Mouse (Mus musculus) liver, embryonic 16.5 days (tissue): Measurements from ENCODE around the gene Cd46. TPM values are rescaled to one million over a fixed set of nuclear protein-coding genes. Genes with fewer than 3 reads are reported as not detected.

ENCODE experiments used
- ATAC-seq: fragments of 200-750 bp; cut with Nextera tagmentation; 2 replicates; pipeline ENCODE4 v1.8.0; 2017; ENCODE audit warnings: low read depth, mild to moderate bottlenecking, moderate number of reproducible peaks, moderate library complexity
- H3K27ac ChIP-seq: fragments of 300-500 bp; sonication (generic); 2 replicates; pipeline ENCODE4 v1.5.1; 2014; ENCODE audit warnings: mild to moderate bottlenecking, low read length
- H3K27me3 ChIP-seq: fragments of 300-500 bp; sonication (generic); 2 replicates; pipeline ENCODE4 v1.6.1; 2014; ENCODE audit warnings: low read depth, low read length, mixed read lengths; ENCODE audit not compliant: control insufficient read depth, insufficient read depth
- H3K36me3 ChIP-seq: fragments of 300-500 bp; sonication (generic); 2 replicates; pipeline ENCODE4 v1.6.1; 2014; ENCODE audit warnings: mild to moderate bottlenecking; ENCODE audit not compliant: control insufficient read depth, insufficient read depth
- H3K4me1 ChIP-seq: fragments of 300-500 bp; sonication (generic); 2 replicates; pipeline ENCODE4 v1.6.1; 2014; ENCODE audit warnings: low read depth, low read length, mixed read lengths; ENCODE audit not compliant: control insufficient read depth
- H3K4me2 ChIP-seq: fragments of 300-500 bp; sonication (generic); 2 replicates; pipeline ENCODE4 v1.6.1; 2014; ENCODE audit warnings: low read depth, low read length, mixed read lengths
- H3K4me3 ChIP-seq: fragments of 300-500 bp; sonication (generic); 2 replicates; pipeline ENCODE4 v1.5.1; 2014; ENCODE audit warnings: low read depth, mild to moderate bottlenecking, low read length
- H3K9ac ChIP-seq: fragments of 300-500 bp; sonication (generic); 2 replicates; pipeline ENCODE4 v1.6.1; 2014; ENCODE audit warnings: low read depth, low read length
- H3K9me3 ChIP-seq: fragments of 300-500 bp; sonication (generic); replicated peaks from 2 replicates; pipeline ENCODE4 v1.6.1; 2016; ENCODE audit warnings: low read length; ENCODE audit not compliant: control insufficient read depth
- WGBS: fragments of 180-500 bp; shearing (Covaris S2); extraction: QIAGEN DNeasy Blood & Tissue Kit; methylation state at CpG from one replicate; pipeline ENCODE4 v1.1.7; 2014; ENCODE audit not compliant: insufficient replicate concordance; 5-methylcytosine and 5-hydroxymethylcytosine counted together
- polyA plus RNA-seq: library from polyadenylated mRNA; unstranded; fragments of >200 nt; fragmentation: Nextera tagmentation; extraction: Ambion mirVana; gene quantifications from 2 replicates; pipeline ENCODE4 v1.2.1, GENCODE M21; 2015

Gene Cd46
- polyA plus RNA-seq, 1 experiment from 2014 or later: 0.72 TPM

DNA sequence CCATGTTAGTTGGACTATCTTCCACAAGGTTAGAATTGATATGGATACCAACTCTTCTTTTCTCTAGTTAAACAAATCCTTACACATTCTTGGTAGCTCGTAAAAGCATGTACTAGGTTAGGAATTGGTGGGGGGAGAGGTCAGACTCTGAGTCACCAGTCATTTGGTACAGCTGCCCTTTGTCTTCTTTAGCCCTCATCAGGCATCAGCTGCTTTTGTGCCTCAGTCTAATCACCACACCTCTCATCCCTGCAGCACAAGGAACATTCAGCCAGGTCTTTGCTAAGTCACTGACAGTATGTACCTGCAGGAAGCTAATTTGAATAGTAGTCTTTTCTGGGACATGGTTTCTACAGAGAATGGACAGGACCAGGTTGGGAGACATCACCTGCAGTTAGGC is 64.5 kb downstream of the Cd46 start:
- H3K4me1 ChIP-seq: no peaks in the 10 kb centered on the region
- H3K9ac ChIP-seq: no peak overlapping the region
- H3K27me3 ChIP-seq: no peaks in the 10 kb centered on the region
- no peak overlapping the region for H3K4me2 ChIP-seq
- H3K4me3 ChIP-seq: no peak overlapping the region
- WGBS: 47% methylated on average over 1 of the region's 1 CpGs
- ATAC-seq: no peak
- H3K27ac ChIP-seq: no peak overlapping the region
- H3K36me3 ChIP-seq: no peaks in the 10 kb centered on the region
- H3K9me3 ChIP-seq: no peaks in the 10 kb centered on the region

DNA sequence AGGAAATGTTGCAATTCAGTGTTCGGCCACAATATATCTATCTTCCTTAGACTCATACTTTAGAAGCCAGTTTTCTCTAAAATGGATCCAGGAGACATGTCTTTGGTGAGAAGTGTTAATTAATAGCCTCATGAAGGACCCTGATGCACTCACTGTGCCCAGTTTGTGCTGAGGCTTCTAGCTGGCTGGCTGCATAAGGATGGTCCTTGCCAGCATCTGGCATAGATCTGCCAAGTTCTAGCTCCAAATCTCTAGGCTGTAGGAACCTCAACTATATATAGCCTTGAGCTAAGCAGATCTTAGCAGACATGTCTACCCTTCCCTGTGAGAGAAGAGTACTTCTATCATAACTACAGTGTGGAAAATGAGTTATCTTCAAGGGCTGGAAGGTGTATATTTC is 68.2 kb downstream of the Cd46 start:
- no peak overlapping the region for H3K27ac ChIP-seq
- WGBS: 70% methylated on average over 1 of the region's 1 CpGs
- H3K4me3 ChIP-seq: no peak overlapping the region
- H3K4me2 ChIP-seq: no peak overlapping the region
- no peaks in the 10 kb centered on the region for H3K27me3 ChIP-seq
- no peaks in the 10 kb centered on the region for H3K9me3 ChIP-seq
- no peaks in the 10 kb centered on the region for H3K36me3 ChIP-seq
- no peak overlapping the region for H3K9ac ChIP-seq
- H3K4me1 ChIP-seq: no peaks in the 10 kb centered on the region
- ATAC-seq: no peak

DNA sequence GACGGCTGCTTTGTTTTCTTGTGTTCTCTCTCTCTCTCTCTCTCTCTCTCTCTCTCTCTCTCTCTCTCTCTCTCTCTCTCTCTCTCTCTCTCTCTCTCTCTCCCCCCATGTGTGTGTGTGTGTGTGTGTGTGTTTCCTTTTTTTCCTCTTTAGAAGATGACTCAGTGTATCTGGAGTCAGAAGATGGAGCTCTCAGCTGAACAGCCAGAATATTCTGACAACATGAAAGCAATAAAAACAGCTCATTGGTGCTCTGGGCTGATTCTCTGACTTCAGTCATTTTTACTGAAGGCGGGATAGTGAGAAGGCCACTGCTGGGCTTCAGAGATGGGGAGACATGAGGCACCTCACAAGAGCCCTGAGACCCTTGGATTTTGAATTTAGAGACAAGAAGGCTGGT is 70.2 kb downstream of the Cd46 start:
- H3K27me3 ChIP-seq: no peaks in the 10 kb centered on the region
- H3K9me3 ChIP-seq: no peaks in the 10 kb centered on the region
- no peaks in the 10 kb centered on the region for H3K36me3 ChIP-seq
- no peaks in the 10 kb centered on the region for H3K4me1 ChIP-seq
- no peak overlapping the region for H3K4me2 ChIP-seq
- WGBS: 68% methylated on average over 2 of the region's 2 CpGs
- no peak overlapping the region for H3K4me3 ChIP-seq
- no peak for ATAC-seq
- no peak overlapping the region for H3K9ac ChIP-seq
- no peak overlapping the region for H3K27ac ChIP-seq

DNA sequence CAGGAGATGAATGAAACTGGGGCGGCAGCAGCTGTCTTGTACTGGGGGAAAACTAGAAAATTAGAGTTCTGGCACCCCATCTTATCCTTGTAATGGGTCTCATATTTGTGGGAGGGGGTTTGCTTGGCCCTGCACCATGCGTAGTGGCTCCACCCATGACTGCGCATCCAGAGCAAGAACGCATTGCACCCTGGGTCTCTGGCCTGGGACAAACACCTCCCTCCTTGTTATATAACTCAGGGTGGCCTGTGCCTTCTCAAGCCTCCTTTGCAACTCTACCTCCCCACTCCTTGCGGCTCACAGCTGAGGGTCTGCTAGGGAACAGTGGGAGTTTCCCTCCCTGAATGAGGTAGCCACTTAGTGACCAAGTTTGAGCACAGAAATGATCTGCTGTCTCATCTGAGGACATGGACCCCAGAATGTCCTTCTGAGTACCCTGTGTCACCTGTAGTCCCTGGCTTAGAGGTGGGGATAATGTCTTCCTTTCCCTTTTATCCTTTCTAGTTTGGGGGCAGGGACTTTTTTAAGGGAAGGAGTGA is 72.9 kb downstream of the Cd46 start:
- H3K27ac ChIP-seq: no peak overlapping the region
- H3K4me2 ChIP-seq: no peak overlapping the region
- no peaks in the 10 kb centered on the region for H3K27me3 ChIP-seq
- H3K4me1 ChIP-seq: no peaks in the 10 kb centered on the region
- H3K9ac ChIP-seq: no peak overlapping the region
- no peak overlapping the region for H3K4me3 ChIP-seq
- no peaks in the 10 kb centered on the region for H3K9me3 ChIP-seq
- H3K36me3 ChIP-seq: no peaks in the 10 kb centered on the region
- no peak for ATAC-seq
- WGBS: 89% methylated on average over 5 of the region's 5 CpGs

DNA sequence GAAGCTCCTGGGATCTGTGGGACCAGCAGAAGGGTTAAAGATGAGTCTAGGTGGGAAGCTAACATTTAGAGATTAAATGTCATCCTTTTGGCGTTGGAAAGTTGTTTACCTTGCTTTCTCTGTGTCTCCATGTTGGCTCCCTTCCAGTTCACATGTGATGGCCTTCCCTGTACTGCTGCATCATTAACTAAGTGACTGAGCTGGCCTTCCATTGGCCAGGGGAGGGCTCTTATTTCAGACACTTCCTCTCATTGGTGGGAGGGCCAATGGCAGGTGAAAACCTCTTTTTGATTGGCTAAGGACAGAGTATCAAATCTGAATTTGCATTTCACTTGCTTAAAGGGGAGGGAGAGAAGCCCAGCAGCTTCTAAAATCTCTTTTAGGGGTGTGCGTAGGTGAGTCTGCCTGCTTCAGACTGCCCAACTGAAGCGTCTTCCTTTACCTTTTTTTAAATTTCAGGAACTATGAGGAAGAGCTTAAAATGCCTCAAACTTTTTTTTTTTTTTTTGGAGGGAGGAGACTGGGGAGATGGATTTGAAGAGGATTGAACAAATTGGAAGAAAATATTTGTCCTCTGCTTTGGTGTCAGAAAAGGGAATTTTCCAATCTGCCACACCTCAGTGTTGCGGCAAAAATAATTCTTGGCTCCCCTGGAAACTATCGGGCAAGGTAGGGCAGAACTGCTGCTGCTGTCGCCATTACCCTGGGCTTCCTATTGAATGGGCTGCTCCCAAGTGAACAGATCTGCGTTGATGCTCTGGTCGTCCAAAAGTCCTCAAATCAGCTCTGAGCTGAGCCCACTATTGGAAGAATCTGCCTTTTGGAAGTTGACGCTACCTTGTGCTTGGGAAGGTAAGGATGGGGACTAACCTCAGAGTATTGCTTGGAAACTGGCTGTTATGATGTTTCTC is 73.7 kb downstream of the Cd46 start:
- Histone ChIP-seq H3K9ac (no peak overlapping the region), H3K9me3 (no peaks in the 10 kb centered on the region), H3K4me2 (no peak overlapping the region), H3K4me1 (no peaks in the 10 kb centered on the region), H3K27me3 (no peaks in the 10 kb centered on the region), H3K36me3 (no peaks in the 10 kb centered on the region), H3K4me3 (no peak overlapping the region), H3K27ac (no peak overlapping the region)
- WGBS: 73% methylated on average over 9 of the region's 9 CpGs
- ATAC-seq: peak; percentile 55

DNA sequence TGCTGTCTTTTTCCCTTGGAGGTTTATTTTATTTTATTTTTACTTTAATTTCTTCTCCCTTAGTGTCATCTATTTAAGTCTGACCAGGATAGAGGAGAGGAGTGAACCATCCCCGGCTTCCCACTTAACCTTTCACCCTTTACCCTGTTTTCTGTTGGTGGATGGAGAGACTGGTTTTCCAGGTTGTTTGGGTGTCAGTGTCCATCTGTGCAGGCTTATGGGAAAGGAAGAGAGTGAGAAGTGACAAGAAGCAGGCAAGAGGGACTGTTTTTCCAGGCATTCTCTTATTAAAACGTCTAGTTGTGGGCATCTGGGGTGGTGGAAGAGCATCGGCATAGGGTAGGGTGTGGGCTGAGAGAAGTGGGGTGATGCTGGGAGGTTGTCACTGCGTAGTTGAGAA is 74.4 kb downstream of the Cd46 start:
- no peak overlapping the region for H3K27ac ChIP-seq
- H3K4me2 ChIP-seq: no peak overlapping the region
- no peaks in the 10 kb centered on the region for H3K9me3 ChIP-seq
- no peaks in the 10 kb centered on the region for H3K36me3 ChIP-seq
- no peak for ATAC-seq
- H3K4me1 ChIP-seq: no peaks in the 10 kb centered on the region
- WGBS: 69% methylated on average over 4 of the region's 4 CpGs
- no peak overlapping the region for H3K9ac ChIP-seq
- no peaks in the 10 kb centered on the region for H3K27me3 ChIP-seq
- no peak overlapping the region for H3K4me3 ChIP-seq

DNA sequence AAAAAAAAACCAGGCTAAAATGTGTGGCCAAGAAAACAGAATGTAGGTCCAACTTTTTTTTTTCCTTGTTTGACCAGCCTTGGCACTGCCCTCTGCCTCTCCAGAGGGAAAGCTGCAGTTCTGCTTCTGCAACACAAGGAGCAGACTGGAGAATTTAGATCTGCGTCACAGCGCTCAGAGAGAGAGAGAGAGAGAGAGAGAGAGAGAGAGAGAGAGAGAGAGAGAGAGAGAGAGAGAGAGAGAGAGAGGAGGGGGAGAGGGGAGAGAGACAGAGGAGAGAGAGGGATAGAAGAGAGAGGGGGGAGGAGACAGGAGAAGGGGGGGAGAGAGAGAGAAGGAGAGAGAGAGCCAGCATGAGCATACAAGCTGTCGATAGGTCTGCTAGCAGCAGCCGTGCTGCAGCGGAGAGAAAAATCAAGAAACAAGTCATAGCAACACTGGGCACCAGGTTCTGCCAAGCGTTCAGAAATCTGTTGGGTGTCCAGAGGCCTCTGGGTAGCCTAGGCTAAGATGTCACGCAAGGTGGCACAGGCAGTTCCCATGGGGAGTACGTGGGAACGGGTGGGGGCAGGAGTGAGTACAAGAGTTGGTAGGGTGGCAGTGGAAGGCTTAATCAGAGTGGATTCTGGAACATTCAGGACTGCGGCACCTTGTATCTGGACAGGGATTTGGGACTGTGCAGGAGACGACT is 75.1 kb downstream of the Cd46 start:
- no peak for ATAC-seq
- Histone ChIP-seq H3K4me2 (no peak overlapping the region), H3K4me1 (no peaks in the 10 kb centered on the region), H3K36me3 (no peaks in the 10 kb centered on the region), H3K27me3 (no peaks in the 10 kb centered on the region), H3K9me3 (no peaks in the 10 kb centered on the region), H3K27ac (no peak overlapping the region), H3K4me3 (no peak overlapping the region), H3K9ac (no peak overlapping the region)
- 66% methylated on average over 11 of the region's 11 CpGs for WGBS

DNA sequence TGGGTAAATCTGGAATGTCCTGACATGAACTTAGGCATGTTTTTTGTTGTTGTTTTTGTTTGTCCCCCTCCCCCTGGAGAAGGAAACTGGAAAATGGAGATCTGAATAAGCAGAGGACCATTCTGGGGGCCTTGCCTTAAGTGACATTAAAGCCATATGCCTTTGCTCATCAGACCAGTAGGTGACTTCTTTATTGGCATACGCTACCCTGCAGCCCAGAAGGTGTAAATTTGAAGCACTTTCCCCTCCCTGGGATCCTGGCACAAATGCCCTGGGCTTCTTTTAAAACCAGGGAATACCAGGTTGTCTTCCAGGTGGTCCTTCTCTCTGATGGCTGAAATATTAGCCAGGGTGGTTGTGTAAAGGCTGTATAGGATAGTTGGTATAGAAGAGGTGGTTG is 76.8 kb downstream of the Cd46 start:
- 70% methylated on average over 1 of the region's 1 CpGs for WGBS
- Histone ChIP-seq H3K9ac (no peak overlapping the region), H3K4me2 (no peak overlapping the region), H3K27ac (no peak overlapping the region), H3K36me3 (no peaks in the 10 kb centered on the region), H3K4me3 (no peak overlapping the region), H3K9me3 (no peaks in the 10 kb centered on the region), H3K4me1 (no peaks in the 10 kb centered on the region), H3K27me3 (no peaks in the 10 kb centered on the region)
- ATAC-seq: no peak
